Mouse (Mus musculus): ENCODE data around the gene Olfm3.

Olfm3 gene

DNA sequence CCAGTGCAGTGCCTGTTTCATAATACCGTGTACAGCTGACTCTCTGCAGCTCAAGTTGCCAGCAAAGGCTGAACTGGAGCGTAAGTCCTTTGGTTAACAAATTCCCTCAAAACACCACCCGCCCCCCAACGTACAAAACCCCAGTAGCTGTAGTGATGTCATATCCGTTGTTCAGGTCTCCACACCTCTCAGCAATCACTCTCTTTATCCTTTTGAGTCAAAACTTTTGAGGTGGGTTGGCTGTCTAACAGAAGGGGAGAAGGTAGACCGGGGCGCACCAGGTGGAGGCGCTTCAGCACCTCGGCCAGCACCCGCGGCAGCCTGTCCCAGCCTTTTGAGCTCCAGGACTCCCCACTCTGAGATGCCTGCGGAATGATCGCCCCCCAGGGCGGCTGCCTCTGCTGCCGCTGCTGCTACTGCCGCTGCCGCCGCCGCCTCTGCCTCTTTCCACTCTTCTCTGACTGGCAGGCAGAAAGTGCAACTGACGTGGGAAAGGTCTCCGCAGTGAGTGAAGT, at the start of gene Olfm3:
TSS of gene Olfm3 (plus strand) at position 155 of the 515 bp plus-strand sequence.
- DNase-seq (ENCODE audit: low spot score in 2 of 2): no peak

DNA sequence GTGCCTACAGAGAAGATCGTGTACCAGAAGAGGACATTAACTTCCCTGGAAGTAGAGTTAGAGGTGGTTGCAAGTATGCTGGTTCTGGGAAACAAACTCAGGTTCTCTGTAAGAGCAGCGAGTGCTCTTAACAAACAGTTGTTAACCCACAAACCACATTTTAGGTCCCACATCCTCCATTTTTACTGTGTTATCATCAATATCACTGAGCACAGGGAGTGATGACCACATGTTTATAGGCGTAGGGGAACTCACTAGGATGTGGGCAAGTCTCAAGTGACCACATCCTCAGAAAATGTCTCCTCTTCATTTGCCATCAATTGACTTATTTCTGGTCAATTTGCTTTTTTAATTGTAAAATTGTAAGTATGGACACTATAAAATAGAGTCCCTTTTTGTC, 14.1 kb upstream of the Olfm3 start:
- no peak for DNase-seq (ENCODE audit: low spot score in 2 of 2)

DNA sequence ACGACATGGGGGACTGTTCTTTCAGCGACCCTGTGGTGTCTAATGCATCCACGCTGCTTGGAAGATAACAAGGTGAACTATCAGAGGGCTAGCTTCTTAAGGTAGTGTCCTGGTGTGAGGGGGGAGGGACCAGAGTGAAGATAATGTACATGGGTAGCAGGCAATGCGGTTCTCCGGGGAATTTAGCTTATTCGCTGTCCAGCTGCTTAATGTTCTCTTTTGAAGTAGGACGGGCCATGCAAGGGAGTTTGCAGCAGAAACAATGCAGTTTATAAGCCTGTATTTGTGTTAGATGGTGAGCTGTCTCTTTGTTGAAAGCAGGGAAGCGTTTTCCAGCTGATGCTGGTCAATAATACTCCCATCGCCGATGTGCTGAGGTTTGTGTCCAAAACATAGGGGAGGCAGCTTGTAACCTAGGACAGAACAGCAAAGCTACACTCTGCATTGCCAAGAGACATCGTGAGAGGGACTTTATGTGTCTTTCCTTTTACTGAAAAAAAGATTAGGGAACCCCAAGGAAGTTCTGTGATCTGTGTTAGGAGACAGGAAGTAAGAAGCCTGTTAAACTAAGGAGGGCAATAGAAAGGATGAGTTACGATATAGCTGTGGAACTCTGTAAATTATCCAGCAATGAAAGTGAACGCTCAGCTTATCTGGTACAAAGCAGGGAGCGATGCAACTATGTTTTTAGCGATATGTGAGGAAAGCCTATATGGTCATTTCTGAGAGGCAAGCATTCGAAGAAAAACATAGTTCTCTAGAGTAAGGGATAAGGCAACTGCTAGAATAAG, 950 bp downstream of the Olfm3 start:
- no peak for DNase-seq (ENCODE audit: low spot score in 2 of 2)

DNA sequence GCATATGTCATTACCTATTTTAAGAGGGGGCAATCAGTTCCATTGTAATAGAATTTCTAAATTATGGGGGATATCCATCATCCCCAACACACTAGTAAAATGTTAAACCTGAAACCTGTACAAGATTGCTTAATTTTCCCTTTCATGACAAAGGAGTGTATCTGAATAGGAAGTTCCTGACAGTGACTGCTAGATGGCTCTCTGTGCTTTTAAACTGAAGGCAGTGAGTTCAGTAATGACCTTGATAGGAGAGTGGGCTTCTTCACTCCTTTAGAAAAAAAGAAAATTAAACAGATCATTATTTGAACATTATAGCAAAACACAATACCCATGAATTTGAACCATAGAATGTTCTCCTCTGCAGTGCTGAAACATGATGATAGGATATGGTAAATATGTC, 3.7 kb downstream of the Olfm3 start:
- no peak for DNase-seq (ENCODE audit: low spot score in 2 of 2)

DNA sequence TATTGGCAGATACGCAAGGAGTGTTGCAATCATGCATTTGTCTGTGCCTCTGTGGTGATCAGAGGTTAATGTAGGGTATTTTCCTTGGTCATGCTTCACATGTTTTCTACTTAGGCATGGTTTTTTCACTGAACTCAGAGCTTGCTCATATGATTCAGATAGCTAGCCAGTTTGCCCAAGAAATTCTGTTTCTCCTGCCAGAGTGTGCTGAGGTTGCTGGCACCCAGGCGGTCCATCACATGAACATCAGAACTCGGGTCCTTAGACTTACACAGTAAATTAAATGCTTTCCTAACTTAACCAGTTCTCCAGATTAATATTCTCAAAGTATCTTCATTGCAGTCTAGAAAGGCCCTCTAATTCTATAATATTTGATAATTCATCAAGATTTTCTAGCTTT, 5.0 kb downstream of the Olfm3 start:
- DNase-seq (ENCODE audit: low spot score in 2 of 2): no peak

DNA sequence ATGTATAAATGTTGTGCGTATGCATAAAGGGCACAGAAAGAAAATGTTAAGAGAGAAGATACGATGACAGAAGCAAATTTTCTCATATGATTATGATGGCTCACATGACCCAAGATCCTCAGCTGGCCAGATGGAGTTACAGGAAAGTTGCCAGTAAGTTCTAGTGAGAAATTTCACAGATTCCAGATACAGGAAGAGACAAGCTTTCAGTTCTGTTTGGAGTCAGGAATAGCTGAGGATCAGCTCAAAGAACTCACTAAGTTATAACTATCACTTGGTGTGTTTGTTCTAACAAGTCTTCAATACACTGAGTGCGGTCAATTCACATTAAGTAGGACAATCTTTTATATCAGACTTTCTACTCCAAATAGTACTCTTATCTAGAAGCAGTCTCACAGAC, 16.2 kb downstream of the Olfm3 start:
- DNase-seq (ENCODE audit: low spot score in 2 of 2): no peak

DNA sequence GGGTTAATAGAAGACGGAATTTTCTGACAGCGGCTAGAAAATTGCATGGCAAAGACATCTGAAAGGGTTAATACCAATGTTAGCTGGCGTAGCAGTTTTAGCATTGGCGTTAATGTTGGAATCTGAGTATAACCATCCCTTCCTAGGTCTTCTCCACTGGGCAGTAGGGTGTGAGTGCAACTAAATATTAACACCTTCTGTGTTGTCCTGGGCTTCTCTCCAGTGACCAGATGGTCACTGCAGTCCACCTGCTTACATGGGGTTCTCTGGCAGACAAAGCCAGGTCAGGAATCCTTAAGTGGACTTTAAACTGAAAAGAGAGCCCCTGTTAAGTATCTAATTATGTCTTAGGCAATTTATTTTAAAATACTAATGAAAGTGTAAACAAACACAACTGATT, 25.7 kb downstream of the Olfm3 start:
- no peak for DNase-seq (ENCODE audit: low spot score in 2 of 2)

DNA sequence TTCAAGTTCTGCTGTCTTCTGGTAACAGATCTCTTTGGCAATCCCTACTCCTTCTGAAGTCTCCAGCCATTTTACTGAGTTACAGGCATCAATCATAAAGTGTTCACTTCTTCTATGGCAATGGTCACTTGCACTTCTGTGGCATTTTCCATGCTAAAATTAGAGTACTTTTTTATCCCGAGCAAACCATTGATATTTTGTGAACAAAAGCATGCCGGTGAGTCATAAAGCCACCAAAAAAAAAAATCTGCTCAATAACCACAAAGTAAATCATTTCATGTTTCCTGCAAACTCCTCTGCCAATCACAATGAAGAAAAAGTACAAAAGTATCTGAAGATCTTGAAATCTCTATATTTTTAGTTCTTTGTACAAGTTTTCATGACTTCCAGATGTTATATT, 26.5 kb downstream of the Olfm3 start:
- no peak for DNase-seq (ENCODE audit: low spot score in 2 of 2)

DNA sequence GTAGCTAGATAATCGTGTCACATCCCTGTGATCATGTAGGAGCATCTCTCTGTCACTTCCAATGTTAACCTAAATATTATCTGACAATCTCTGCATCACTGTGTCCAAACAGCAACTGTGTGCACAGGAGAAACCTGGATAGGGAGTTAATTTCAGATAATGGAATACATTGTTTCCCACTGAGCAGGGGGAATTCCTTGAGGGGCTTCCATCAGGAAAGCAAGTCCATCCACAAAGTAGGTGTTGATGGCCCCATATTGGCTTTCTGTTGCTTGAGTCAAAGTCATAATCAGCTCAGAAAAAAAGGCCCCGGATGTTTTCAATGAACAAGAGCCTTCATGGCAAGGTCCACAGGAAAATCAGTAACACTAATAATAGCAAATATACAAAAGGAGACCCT, 26.9 kb downstream of the Olfm3 start:
- no peak for DNase-seq (ENCODE audit: low spot score in 2 of 2)

DNA sequence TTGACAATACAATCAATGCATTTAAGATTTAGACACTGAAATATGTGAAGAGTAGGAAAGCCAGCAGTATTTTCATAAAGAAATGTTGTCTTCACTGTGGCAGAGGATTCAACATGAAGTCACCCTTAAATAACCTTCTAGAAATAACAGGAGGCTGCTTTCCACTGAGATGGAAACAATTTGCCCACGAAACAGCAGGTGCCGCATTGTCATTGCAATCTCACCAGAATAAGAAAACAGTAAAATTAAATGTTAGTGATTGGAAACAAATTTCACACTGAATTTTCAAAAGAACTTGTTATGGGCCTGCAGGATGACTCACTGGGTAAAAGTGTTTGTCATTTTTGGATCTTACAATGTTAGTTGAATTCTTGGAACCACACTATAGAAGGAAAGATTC, 29.0 kb downstream of the Olfm3 start:
- no peak for DNase-seq (ENCODE audit: low spot score in 2 of 2)

DNA sequence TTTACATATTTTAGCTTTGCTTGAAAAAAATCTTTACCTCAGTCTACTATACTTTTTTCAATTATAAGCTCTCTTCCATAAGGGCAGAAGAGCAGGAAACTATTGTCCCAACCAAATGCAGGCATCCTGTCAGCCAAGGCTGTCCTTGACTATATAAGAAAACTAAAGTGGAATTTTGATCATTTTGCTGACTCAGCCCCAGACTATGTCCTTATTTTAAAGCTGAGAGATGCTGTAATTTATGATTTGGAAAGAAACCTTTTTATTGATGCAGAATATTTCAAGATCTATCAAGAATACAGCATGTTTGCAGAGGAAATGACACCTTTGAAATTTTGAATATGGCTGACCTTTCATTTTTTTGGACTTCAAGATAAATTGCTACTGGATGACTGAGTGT, 51.0 kb downstream of the Olfm3 start:
- DNase-seq (ENCODE audit: low spot score in 2 of 2): no peak

DNA sequence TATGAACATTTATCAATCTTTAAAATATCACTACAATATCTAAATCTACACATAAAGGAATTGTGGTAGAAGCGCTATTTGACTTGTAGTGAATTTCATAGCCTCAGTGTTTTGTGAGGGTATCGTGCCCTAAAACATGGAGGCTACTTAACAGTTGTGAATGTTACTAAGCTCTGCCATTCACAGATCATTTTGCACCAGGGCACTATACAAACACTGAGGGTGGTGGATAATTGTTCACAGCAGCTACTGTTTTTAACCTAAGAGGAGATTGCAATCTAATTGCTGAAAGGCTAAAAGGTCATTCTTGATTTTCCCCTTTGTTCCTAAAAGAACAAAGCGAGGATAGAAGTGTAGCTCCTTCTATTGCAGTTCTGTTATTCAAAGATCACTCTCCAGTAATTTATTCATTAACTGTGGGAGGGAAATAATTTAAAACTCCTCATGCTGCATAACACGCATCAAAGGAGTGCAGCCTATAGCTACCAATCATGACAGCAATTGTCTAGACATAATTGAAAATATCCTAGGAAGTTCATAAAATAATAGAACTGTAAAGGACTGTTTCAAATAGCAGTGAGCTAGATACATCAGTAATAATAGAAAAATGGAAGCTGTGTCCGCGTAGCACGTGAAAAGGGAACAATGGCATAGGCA, 55.6 kb downstream of the Olfm3 start:
- no peak for DNase-seq (ENCODE audit: low spot score in 2 of 2)

DNA sequence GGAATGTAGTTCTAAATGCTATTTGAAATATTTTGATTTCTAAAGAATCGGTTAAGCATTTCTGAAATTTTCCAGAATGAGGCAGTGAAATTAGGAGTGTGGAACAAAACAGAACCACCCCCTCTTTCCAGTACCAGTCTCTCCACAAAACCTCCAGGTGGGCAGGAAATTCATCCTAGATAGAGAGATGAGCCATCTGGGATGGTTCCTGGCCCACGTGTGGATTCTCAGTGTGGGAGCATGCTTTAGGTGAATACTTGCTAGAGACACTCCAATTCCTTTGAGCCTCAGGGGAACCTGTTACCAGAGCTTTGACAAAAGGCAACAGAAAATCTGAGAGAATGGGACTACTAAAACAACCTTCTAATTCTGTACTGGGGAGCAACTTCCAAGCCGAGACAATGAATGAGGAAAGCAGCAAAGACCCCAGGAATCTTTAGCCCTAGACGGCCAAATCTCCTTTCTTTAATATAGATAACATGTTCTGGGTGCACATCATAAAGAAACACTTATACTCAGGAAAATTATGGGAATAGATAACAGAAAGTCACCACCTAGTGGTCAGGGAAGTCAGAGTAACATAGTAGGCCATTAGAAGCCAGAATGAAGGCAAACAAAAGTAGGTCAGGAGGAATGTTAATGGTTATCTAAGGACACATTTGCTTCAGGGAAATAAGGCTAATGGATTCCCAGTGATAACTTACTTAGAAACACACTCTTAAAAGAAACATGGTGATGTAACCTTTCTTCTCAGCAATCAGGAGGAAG, 58.6 kb downstream of the Olfm3 start:
- DNase-seq (ENCODE audit: low spot score in 2 of 2): no peak

DNA sequence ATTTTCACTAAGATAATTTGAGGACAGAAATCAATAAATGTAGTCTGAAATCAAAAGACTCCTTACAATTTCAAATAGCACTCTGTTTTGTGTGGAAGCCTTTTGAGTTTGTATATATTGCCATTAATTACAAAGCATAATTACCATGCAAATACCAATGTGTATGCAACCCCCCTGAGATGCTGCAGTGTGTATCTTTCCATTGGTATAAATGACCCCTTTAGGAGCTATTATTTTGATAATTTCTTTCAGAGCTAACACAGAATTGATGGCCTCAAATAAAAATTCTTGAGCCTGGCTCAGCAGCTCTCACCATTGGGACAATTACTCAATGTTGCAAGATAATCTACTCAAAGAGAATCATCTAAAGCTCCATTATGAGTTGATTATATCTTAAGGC, 67.3 kb downstream of the Olfm3 start:
- DNase-seq (ENCODE audit: low spot score in 2 of 2): no peak

DNA sequence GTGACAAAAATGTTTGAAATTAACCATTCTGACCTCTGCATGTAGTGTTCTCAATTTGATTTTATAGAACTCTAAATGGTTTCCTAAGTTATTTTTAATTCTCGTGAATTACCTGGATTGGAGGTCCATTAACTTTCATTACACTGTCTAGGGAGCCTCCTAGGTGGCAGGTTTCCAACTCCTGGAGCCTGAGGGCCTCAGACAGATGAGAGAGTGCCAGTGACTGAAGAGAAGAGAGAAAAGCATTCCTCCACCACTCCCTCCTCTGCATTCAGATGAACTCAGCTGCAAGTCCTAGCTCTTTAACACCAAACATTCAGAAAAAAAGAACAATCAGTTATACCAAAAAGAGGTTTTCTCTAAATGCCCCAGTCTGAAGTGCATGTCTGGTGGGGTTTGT, 68.6 kb downstream of the Olfm3 start:
- no peak for DNase-seq (ENCODE audit: low spot score in 2 of 2)

DNA sequence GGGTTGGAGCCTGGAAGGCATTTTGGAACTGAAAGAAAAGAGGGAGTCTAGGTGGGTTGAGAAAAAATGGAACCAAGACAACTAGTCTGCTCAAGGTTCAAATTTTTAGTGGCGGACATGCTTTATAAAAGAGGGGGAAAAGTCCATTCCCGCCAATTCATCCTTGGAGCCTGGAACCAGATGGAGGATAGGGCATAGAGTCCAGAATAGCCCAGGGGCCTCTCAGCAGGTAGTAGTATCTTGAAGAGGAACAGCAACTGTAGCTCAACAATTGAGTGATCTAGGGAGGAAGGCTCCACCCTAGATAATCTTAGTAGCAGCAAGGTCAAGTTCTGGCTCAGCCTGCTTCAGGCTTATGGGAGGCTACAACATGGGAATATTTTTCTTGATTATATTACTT, 87.0 kb downstream of the Olfm3 start:
- no peak for DNase-seq (ENCODE audit: low spot score in 2 of 2)

DNA sequence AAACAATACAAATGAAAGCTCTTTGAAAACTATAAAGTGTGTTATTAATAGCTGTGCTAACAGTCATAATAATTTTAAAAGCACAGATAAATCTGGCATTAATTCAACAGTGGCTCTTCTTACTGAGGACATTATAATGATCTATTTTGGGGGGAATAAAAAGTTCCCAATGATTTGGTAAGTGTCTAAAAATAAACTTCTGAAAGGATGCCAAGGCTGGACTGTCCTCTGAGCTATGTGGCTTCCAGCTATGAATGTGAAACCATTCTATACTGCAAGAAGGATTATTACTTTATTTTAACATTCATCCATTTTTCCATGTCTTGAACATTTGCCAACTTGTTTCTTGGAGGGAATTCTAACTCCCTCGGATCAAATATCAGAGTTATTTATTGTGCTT, 92.1 kb downstream of the Olfm3 start:
- DNase-seq (ENCODE audit: low spot score in 2 of 2): no peak

DNA sequence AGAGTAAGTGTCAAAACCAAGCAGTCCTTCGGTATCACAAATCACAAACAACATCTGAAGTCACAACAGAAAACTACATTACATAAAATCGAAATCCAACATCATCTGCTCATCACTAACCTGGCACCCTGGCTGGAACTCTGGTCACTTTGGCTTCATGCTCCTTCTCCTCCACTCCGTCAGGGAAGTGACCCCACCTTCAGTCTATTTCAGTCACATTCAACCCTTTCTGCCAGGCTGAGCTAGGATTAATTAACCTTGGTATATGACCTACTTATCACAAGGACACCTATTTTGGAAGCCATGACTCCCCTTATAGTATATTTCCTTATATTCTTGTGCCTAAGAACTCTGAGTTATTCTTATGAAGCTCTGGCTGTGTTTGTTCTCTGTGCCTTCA, 123.7 kb downstream of the Olfm3 start:
- no peak for DNase-seq (ENCODE audit: low spot score in 2 of 2)

DNA sequence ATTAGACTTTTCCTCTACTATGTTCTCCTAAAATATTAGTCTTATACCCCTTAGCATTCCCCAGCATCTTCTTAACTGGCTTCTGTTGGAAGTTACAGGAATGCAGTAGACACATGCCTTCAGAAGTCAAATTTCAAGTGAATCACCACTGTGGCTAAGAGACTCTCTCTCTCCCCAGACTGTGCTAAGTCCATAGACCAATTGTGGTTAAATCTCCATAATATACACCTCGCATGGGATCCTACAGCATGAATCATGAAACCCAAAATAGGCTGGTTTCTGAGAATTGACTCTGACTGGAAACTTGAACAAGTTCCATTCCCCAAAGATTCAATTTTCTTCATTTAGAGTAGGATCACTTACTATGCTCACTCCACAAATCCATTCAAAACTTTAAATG, 124.2 kb downstream of the Olfm3 start:
- DNase-seq (ENCODE audit: low spot score in 2 of 2): no peak

DNA sequence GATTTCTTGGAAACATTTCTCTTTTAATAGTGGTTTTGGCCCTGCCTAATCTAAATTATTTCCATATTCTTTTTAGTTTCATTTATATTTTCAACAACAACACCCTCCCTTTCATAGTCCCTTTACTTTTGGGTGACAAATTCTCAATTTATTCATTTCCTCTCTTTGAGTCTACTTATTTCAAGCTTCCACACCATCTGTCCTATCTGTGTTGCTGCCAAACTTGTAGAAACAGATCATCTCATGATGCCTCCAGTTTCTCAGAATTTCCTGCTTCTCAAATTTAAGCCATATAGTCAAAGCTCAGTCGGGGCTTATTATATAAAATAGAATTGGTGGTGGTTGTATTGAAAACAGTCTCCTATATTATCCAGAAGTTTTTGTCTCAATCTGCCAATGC, 124.7 kb downstream of the Olfm3 start:
- DNase-seq (ENCODE audit: low spot score in 2 of 2): no peak

DNA sequence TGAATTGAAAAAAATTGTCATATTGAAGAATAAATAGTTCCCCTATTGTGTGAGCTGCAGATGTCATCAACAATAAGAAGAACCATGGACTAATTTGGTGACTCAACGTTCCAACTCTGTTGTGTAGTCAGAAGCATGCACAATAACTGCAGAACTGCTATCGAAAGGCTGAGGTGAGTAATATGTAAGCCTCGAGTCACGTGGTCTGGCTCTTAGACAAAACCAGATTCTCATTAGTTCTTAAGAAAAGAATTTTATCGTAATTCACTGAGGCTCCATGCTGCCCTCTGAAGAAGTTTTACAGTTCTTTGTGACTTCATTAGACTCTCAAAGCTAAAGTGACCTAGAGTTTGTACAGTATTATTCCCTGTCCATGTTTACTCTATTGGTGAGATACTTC, 145.2 kb downstream of the Olfm3 start:
- no peak for DNase-seq (ENCODE audit: low spot score in 2 of 2)

DNA sequence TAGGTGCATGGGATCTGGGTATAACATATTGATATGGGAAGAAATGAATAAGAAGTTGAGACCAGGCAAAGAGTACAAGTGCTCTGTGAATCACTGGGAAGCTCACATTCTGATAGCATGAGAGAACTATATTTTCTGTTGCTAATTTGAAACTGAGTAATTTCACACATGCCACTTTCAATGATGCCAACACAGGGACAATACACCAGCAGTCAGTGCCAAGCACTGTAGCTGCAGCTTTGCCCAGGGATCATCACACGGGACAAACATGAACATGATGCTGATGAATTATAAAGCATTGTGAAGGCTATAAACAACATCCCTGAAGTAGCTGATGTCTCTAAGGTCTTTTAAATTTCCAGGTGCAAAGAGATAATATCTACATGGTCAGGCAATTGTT, 161.0 kb downstream of the Olfm3 start:
- DNase-seq (ENCODE audit: low spot score in 2 of 2): no peak

All from urinary bladder, postnatal 36 days (tissue).